Mouse (Mus musculus) spleen, postnatal 14 days (tissue): Measurements from ENCODE around the gene Ablim1.

Experiments used
- DNase-seq, 2 experiments: peaks; one replicate each; pipeline ENCODE4 v3.0.0; 2021 to 2022; ENCODE audit warnings: low spot score in 2 of 2

Gene Ablim1

DNA sequence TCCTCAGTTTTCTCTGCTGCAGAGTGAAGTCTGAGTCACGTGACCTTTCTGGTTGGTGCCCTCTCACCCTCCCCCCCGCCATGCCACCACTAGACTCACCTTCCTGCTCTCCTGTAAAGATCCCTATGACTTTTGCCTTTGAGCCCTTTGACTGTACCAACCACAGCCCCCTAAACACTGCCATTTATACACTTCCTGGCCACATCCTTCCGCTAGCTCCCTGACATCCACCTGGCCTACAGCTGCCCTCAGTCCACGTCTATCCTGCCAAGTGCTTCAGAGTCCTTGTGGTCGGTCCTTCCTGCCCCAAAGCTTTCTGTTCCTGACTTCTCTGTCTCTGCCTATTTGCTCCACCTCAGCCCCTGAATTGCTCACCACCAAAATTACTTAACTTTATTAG is 29.1 kb upstream of the Ablim1 start:
- no peak for DNase-seq

DNA sequence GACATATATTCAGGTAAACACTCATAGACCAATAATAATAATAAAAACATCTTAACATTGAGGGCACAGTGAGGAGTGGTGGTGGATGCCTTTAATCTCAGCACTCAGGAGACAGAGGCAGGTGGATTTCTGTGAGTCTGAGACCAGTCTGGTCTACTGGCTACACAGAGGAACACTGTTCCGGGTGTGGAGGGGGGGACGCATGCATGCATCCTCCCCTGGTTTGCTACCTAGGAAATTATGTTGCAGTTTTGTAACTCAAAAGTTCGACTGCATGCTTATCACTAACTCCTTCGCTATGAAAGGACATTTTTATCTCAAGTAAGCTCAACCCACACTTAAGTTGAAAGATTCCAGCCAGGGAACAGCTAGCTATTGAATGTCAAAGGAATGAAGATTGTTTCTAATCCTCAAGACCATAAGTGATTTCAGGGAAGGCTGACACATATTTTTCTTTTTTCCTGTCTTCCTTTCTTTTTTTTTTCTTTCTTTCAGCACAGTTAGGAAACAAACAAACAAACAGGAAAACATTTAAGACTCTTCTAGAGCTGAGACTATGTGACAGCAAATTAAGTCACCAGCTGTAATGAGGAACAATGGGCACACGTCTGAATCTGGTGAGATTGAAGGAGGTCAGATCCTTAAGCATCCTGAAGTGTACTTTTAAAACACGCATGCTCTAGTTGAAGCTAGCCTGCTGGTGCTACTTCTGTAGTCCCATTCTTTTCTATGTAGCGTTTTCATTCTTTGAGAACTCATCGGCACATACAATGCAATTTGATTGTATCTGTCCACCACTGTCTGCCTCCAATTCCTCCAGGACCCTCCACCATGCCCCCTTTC is 26.4 kb upstream of the Ablim1 start:
- no peak for DNase-seq

DNA sequence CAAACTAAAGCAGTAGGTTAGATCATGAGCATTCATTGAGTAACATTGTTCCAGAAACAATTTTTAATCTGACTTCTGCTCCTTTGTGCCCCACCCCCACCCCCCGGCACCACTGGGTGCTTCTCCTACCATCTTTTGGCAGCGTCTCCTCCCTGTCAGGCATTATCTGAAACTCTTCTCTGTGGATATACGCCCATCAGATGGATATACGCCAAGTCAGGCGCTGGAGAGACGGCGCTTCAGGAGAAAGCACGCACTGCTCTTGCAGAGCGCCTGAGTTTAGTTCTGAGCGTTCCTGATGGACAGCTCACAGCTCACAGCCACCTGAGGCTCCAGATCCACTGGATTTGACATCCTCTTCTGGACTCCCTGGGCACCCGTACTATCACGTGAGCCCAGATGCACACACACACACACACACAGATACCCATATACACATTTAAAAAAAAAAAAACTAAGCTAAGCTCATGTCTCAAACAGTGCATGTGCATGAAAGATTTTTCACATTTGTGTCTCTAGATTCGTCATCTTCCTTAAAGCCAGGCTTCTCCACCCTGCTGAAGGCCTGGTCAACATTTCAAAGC is 24.7 kb upstream of the Ablim1 start:
- no peak for DNase-seq

DNA sequence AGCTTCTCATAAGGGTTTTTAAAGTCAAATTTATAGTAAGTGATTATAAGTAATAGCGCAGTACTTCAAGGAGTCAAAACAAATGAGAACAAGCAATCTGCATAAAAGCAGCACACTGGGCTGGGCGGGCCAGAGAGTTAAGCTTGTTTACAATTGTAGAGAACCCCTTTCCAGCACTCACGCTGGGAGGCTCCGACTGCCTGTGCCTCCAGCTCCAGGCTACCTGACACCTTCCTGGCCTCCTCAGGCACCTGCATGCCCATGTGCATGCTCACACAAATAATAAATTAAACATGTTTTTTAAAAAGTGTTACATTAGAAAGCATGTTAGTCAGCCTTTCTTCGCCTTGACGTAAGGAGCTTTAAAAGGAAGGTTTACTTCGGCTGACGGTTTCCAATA is 20.4 kb upstream of the Ablim1 start:
- no peak for DNase-seq

DNA sequence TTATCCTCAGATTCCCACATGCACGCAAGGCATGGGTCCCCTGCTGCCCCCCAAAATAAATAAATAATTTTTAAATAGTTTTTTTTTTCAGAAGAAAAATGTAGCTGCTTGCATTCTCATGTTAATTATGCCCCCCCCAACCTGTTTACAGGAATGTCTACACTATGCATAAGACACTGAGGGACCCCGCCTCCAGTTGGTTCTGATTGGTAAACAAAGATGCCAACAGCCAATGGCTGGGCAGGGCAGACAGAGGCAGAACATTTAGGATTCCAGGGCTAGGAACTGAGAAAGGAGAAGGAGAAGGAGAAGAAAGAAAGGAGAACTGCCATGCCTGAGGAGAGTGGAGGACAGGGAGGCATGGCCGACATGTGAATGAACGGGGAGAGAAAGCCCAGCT is 18.6 kb upstream of the Ablim1 start:
- no peak for DNase-seq

DNA sequence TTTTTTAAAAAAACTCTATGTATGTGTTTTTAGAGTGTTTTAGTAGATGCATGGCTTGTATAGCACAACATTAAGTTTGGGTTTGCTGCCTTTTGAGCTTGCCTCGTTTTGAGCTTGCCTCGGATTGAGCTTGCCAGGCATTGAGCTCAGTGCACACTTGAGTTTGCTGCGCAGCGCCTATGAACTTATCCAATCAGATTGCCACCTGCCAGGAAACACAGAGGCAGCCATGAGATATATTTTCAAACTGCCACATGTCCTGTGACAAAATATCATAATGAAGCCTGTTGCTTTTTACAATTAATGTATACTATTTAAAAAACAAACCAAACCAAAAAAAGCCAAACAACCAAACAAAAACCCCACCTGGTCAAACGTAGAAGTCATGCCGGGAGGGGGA is 16.5 kb upstream of the Ablim1 start:
- no peak for DNase-seq

DNA sequence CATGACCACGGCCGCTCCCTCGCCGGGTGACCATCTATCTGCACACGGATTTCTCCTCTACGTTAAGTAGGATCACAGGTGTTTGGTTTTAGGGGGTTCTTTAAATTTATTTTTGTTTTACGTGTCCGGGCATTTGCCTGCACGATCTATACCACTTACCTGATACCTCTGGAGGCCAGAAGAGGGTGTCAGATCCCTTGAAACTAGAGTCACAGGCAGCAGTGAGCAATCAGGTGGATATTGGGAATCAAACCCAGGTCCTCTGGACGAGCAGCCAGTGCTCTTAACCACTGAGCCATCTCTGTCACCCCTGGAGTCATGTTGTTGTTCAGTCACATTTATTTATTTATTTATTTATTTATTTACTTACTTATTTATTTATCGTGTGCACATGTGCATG is 15.6 kb upstream of the Ablim1 start:
- no peak for DNase-seq

DNA sequence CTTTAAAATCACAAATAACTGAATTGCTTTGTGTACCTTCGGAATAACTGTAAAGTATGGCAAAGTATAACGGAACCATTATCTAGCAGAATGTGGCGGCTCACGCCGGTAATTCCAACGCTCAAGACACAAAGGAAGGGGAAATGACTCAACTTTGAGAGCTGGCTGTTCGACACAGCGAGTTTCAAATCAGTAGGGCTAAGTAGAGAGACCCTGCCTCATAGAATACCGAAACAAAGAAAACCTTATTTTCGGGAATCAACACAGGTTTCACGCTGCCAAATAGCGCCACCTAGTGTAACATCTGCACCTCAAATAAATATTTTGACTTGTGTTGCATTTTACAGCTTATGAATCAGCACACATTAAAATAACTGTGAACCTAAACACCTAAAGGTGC is 14.1 kb upstream of the Ablim1 start:
- peak in 1 of 2 experiments; percentile 19 for DNase-seq

DNA sequence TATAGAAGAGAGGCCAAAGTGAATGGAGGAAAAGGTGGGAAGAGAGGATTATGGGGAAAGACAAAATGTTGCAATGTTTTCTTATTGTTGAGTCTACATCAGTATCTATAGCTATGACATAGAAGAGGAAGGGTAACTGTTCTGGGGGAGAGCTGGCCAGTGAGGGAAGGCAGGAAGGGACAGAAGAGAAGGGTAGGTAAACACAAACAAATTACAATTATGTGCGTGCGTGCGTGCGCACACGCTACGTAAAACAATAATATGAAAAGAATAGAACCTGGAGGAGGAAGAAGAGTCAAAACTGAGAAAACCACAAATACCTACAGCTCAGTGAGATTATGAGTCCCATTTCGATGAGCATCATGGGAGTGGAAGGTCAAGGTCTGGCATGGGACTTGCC is 13.6 kb upstream of the Ablim1 start:
- no peak for DNase-seq

DNA sequence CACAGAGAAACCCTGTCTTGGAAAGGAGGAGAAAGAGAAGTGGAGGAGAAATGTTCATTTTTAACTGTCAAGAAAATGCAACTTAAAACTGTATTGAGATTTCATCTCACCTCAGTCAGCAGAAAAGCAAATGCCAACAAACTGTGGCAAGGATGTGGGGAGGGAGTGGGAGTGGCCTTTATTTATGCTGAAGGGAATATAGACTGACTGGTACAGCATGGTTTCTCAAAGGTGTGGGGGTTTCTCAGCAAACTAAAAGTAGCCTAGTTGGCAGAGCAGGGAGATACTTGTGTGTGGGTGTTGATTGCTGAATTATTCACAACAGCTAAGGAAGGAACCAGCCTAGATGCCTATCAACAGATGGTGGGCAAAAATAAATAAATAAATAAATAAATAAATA is 13.0 kb upstream of the Ablim1 start:
- no peak for DNase-seq

DNA sequence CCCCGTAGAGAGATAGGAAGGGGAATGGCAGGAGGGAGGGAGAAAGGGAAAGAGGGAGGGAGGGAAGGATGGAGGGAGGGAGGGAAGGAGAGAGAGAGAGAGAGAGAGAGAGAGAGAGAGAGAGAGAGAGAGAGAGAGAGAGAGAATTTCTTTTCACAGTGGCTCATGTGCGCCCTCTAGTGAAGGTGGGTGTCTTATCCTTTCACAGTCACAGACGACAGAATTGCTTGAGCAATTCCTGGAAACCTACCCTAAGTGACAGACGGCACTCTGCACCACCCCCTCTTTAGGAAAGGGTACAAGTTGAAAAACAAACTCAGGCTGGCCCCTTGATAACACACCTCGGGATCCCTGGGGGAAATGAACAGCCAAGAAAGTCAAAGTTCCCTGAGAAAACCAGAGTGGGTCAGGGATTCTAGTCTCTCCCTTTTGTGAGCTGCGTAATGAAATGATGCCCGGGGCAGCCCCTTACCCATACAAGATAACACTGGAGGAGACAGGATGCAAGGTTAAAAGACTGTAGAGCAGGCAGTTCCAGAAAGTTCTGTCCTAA is 11.1 kb upstream of the Ablim1 start:
- DNase-seq, result peak in 1 of 2 experiments; percentile 56

DNA sequence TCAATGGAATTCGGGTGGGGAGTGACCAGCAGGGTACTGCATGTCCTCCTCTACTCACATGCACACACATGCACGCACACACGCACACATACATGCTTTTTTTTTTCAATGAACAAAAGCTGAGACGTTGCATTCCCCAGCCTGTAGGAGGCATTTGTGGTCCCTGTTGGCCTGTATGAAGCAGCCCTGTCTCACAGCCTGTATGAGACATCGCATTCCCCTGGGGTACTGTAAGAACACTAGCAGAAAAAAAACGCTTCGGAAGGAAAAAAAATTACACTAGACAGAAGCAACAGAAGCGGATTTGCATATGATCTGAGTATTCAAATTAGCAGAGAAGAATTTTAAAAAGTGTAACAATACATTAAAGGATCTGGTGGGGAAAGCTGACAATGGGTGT is 8.4 kb upstream of the Ablim1 start:
- no peak for DNase-seq

DNA sequence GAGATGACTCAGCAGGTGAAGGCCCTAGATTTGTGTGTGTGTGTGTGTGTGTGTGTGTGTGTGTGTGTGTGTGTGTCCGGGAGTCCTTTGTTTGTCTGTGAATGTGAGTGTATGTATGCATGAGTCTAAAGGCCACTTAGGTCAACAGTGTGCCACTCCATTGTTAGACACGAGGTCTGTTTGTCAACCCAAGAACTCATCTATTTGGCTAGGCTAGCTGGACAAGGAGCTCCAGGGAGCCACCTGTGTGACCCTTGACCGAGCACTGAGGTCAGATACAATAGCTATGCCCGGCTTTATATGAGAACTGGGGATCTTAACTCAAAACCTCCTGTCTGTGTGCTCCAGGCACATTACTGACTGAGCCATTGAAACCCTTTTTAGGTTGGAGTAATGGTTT is 7.8 kb upstream of the Ablim1 start:
- DNase-seq, result no peak

DNA sequence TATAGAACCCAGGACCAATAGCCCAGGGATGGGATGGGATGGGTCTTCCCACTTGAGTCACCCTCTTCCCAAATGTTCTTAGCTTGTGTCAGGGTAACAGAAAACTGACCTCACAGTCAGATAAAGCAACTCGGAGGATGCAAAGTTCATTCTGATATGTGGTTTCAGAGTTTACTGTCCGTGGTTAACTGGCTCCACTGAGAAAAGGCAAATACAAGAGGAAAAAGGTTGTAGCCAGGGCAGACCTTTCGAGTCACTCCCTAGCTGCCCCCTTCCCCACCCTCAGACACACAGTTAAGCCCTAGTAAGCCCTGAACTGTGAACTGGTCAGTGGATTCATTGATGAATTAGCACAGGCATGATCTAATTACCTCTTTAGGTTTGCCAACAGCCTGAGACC is 7.1 kb upstream of the Ablim1 start:
- DNase-seq, result no peak

DNA sequence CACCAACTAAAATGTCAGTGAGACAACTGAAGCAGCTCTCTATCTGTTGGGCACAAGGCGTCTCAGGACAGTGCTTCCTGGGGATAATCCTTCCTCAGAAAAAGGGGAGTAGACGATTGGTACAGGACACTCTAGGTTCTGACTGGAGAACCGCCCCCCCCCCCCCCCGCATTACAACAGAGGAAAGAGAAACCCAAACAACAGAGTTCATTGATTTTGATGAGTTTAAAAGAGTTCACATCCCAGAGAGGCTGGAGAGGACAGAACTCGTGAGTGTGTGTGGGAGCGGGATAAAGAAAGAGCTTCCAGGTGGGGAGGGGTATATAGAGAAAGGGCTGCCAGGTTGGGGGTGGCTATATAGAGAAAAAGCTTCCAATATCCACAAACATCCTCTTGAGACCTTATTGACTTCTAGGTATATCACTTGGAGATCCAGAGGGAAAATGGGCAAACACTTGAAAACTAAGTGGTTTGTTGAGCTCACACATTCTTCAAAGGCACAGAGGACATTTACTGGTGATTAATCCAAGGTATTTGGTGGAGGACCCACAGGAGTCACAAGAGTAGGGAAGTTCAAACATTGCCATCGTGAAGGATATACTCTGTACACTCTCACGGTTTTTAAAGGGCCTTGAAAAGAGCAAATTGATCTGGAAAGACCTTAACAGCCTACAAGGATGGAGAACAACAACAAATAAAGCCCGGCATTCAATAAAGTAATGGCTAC is 6.1 kb upstream of the Ablim1 start:
- no peak for DNase-seq

DNA sequence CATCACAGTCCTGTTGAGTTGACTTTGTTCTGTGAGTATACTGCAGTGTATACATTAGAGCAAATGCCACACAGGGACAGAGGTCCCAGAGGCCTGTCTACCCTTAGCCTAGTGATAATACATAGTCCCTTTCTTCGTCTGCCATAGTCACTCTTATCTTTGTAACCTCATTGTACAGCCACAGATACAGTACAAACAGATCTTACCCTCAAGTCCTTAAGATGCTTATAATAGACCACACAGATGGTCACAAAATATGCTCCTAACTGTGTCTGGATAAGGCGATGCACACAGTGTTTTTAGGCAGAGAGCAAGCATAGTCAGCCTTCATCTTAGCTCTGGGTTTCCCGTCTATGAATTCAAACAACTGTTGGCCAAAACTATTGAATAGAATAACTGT is 1.9 kb upstream of the Ablim1 start:
- no peak for DNase-seq

DNA sequence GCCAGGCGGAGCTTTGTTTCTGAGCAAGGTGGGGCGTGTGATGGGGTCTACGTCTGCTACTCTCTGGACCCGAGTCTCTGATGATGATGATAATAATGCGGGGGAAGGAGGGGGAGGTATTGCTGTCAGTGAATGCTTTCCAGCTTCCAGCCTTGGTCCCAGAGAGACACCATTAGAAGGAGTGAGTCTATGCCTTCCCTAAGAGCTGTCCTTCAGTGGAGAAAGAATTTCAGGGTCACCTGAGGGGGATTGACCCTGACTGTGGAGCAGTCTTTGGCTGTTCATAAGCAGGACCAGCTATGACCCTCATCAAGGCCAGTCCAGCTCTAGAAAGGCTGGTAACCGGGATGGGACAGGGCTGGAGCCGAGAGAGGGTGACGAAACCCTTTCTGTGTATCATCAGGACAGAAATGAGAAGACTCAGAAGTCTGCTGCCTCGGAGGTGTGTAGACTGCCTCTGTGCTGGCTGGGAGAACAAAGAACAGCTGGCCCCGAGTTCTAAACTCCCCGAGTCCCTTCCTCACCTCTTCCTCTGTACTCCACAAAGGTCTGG is 370 bp upstream of the Ablim1 start:
- no peak for DNase-seq

DNA sequence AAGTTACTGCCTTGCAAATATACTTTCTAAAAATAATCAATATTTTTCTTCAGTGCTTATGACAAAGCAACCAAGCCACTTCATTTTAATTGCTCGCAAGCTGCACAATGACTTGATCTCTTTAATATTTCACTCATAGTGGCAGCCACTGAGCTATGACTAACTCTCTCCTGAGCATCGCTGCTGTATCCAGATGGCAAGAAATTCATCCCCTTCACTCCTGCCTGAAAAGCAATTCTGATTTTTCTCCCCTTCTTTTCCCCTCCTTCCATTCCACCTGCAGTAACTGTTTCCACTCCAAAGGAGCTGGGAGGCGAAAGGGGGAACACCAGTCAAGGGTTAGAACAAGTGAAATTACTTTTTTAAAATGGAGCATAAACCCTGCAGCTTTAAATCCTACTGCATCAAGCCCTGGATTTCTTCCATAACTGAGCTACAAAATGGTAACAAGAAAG is 801 bp downstream of the Ablim1 start:
- DNase-seq, result no peak

DNA sequence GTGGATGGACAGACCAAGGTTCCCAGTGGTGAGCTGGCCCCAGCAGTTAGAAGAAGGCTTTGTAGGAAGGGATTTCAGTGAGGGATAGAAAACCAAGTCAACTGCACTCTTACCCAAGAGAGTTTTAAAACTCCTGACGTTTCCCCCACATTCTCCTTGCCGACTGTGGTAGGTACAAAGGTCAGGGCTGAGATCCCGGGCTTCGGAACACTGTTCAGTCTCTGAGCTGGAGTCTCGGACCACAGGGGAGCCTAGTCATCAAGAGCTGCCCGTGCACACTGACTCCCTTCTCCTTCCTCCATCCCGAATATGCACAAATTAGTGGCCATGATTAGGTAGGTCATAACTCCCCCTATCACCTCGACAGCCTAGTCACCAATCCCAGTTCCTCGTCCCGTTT is 1.5 kb downstream of the Ablim1 start:
- no peak for DNase-seq

DNA sequence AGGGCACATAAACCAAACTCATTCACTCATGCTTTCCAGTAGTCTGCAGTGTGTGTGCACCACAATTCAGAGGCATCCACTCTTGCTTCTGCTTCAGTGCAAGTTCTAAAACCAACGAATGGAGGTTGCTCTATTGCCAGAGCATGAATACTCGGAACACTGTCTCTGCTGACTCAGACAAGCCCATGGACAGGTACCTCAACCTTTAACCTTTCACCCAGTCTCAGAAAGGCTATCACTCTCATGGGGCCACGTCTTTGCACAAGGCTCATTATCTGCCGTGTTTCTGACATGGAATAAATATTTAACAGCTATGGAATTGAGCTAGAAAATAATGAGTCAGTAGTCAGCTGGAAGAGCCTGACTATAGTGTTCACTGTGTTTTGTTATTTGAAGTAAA is 4.7 kb downstream of the Ablim1 start:
- DNase-seq, result no peak

DNA sequence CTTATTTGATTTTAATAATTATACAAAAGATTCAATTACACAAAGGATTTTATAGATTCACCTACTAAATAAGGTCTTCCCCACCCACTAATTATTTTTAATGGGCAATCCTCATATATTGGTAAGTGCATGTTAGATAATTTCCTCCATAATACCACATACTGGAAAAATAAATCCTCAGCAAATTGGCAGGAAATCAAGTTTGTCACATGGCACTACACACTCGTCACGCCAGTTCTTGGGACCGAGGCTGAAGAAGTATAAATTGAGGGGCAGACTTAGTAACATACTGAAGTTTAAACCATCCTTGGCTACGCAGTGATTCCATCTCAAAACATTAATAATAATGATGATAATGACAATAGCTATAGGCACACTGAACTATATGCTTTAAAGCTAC is 8.1 kb downstream of the Ablim1 start:
- no peak for DNase-seq

DNA sequence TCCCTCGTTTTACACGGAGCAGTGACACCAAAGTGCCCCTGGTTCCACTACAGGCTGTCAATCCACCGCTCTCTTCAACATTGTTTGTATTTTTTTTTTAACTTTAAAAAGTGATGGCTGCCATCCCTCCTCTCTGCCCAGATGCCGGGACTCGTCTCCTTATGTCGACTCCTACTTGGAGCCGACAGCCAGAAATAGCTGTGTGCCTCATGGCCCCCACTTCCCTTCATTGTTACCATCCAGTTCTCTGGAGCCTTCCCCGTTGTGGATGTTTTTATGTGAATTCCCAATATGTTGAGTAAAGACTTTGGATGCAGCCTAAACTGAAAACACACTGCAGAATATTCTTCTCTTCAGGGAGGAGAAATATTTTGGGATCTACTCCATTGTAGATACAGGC is 8.7 kb downstream of the Ablim1 start:
- no peak for DNase-seq
